Mouse (Mus musculus): ENCODE measurements around the gene Foxd3. TPM values are rescaled to one million over a fixed set of nuclear protein-coding genes. Genes with fewer than 3 reads are reported as not detected.

Gene Foxd3
- total RNA-seq, 2 experiments from 2014 or later, result 0.90 to 1.1 TPM

Small RNAs within 50 kb of the gene (microRNA-seq; reads per million reads assigned to microRNA genes)
- gene Gm23366, result 0.12 to 0.27 reads per million in 2 experiments

Other genes with a start within 250 kb of the Foxd3 start
- 1 to 10 TPM; 5.6 to 9.3 TPM for gene Alg6, start 59.4 kb downstream of the Foxd3 start, total RNA-seq (2021)
- 1 to 10 TPM; 1.1 to 4.1 TPM for gene Efcab7, start 172.9 kb downstream of the Foxd3 start, total RNA-seq (2021)